Mouse (Mus musculus): Measurements from ENCODE around the gene Ccdc77. TPM values are rescaled to one million over a fixed set of nuclear protein-coding genes. Genes with fewer than 3 reads are reported as not detected.

Gene Ccdc77
- polyA plus RNA-seq, 1 experiment from 2014 or later = 14.2 TPM

Other genes starting within 250 kb of the Ccdc77 start
- gene D330020A13Rik, start 70.0 kb downstream of the Ccdc77 start, polyA plus RNA-seq (2015; fragmentation: Nextera tagmentation; extraction: Ambion mirVana) = 0.18 TPM in 1 of 2 replicates, not detected in the other
- 0.09 and 0.27 TPM in 2 replicates for gene B4galnt3, start 69.8 kb downstream of the Ccdc77 start, polyA plus RNA-seq (2015; fragmentation: Nextera tagmentation; extraction: Ambion mirVana)
- gene Kdm5a, start 250 bp downstream of the Ccdc77 start, polyA plus RNA-seq (2015; fragmentation: Nextera tagmentation; extraction: Ambion mirVana) = 45.6 and 47.3 TPM in 2 replicates
- gene Il17ra, start 98.9 kb upstream of the Ccdc77 start, polyA plus RNA-seq (2015; fragmentation: Nextera tagmentation; extraction: Ambion mirVana) = 8.9 and 9.8 TPM in 2 replicates
- 3.5 and 3.9 TPM in 2 replicates for gene Tmem121b, start 129.4 kb upstream of the Ccdc77 start, polyA plus RNA-seq (2015; fragmentation: Nextera tagmentation; extraction: Ambion mirVana)
- 13.2 and 15.1 TPM in 2 replicates for gene Hdhd5, start 166.9 kb upstream of the Ccdc77 start, polyA plus RNA-seq (2015; fragmentation: Nextera tagmentation; extraction: Ambion mirVana)

Data from hindbrain, embryonic 13.5 days (tissue).